Mouse (Mus musculus): ENCODE results near the gene Zbtb14. TPM values are rescaled to one million over a fixed set of nuclear protein-coding genes. Genes with fewer than 3 reads are reported as not detected.
A peak's percentile ranks its signal among the peaks of the same experiment; 100 is the strongest.

Zbtb14 gene
- polyA plus RNA-seq, 1 experiment from 2014 or later, result 25.6 TPM

- no peak overlapping the region for H3K9ac ChIP-seq (ENCODE audit: low read depth, low read length)
- no peak overlapping the region for H3K27ac ChIP-seq (ENCODE audit: low read depth, low read length)
- 41% methylated on average over 5 of the region's 5 CpGs for WGBS
- no peak overlapping the region for H3K4me3 ChIP-seq (ENCODE audit: low read length)
- H3K4me1 ChIP-seq (ENCODE audit: control insufficient read depth, insufficient read depth, low read length), result no peaks in the 10 kb centered on the region
- no peaks in the 10 kb centered on the region for H3K9me3 ChIP-seq (ENCODE audit: control insufficient read depth, low read length)
- ATAC-seq (ENCODE audit: low FRiP score, low TSS enrichment), result peak; percentile 35; the same call in 1 of the 2 replicates
- no peaks in the 10 kb centered on the region for H3K36me3 ChIP-seq (ENCODE audit: control insufficient read depth, insufficient read depth, low read length)
- H3K27me3 ChIP-seq (ENCODE audit: control insufficient read depth, insufficient read depth, low read length), result no peaks in the 10 kb centered on the region
- H3K4me2 ChIP-seq (replicated peaks; ENCODE audit: low read depth, low read length), result no peak overlapping the region
These were observed 14.3 kb downstream of the Zbtb14 start for GRCm38 (mm10) chr17:69397163-69397562.

DNA sequence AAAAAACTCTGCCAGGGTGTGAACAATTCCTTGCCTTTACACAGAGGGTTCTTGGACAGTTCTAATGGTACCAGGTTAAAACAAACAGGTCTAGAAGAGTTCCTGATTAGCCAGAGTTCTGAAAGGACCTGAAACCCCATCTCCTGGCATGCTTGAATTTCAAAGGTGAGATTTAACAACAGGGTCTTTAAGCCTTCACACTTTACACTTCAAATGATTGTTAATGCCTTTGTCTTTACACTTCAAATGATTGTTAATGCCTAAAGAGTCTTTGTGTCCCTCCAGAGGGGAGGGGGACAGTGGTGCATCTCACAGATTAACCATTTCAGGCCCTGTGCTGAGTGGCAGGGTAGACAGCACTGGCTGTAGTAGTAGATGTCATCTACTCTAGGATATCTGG lies 15.2 kb downstream of the Zbtb14 start:
- H3K36me3 ChIP-seq (ENCODE audit: control insufficient read depth, insufficient read depth, low read length), result no peaks in the 10 kb centered on the region
- no peak overlapping the region for H3K9ac ChIP-seq (ENCODE audit: low read depth, low read length)
- no peaks in the 10 kb centered on the region for H3K27me3 ChIP-seq (ENCODE audit: control insufficient read depth, insufficient read depth, low read length)
- no peak for ATAC-seq (ENCODE audit: low FRiP score, low TSS enrichment)
- H3K27ac ChIP-seq (ENCODE audit: low read depth, low read length), result no peak overlapping the region
- H3K4me3 ChIP-seq (ENCODE audit: low read length), result no peak overlapping the region
- H3K4me2 ChIP-seq (replicated peaks; ENCODE audit: low read depth, low read length), result no peak overlapping the region
- H3K9me3 ChIP-seq (ENCODE audit: control insufficient read depth, low read length), result no peaks in the 10 kb centered on the region
- no peaks in the 10 kb centered on the region for H3K4me1 ChIP-seq (ENCODE audit: control insufficient read depth, insufficient read depth, low read length)

DNA sequence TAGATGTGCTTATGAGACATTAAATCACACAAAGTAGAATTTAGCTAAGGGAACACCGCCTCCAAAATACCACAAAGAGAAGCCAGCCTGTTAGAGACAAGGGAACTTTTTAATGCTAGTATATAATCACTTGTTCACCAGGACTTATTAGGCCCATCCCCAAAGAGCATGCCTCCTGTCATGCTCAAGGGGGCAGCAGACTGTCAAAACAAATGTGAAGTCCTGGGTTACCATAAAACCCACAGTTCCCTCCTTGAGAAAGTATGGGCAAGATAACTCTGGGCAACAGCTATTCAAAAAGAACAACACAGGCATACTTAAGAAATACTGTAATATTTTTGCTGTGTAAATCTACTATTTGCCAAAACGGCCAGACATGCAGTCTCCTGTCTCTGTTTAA lies 18.3 kb downstream of the Zbtb14 start:
- 80% methylated on average over 2 of the region's 2 CpGs for WGBS
- Histone ChIP-seq H3K4me2 (replicated peaks; ENCODE audit: low read depth, low read length) (no peak overlapping the region), H3K9me3 (ENCODE audit: control insufficient read depth, low read length) (no peaks in the 10 kb centered on the region), H3K9ac (ENCODE audit: low read depth, low read length) (no peak overlapping the region), H3K27me3 (ENCODE audit: control insufficient read depth, insufficient read depth, low read length) (no peaks in the 10 kb centered on the region), H3K4me3 (ENCODE audit: low read length) (no peak overlapping the region), H3K36me3 (ENCODE audit: control insufficient read depth, insufficient read depth, low read length) (no peaks in the 10 kb centered on the region), H3K27ac (ENCODE audit: low read depth, low read length) (no peak overlapping the region), H3K4me1 (ENCODE audit: control insufficient read depth, insufficient read depth, low read length) (no peaks in the 10 kb centered on the region)
- no peak for ATAC-seq (ENCODE audit: low FRiP score, low TSS enrichment)

- Histone ChIP-seq H3K4me2 (replicated peaks; ENCODE audit: low read depth, low read length) (peak overlapping the region; percentile 54), H3K4me1 (ENCODE audit: control insufficient read depth, insufficient read depth, low read length) (no peaks in the 10 kb centered on the region), H3K27me3 (ENCODE audit: control insufficient read depth, insufficient read depth, low read length) (no peaks in the 10 kb centered on the region), H3K9me3 (ENCODE audit: control insufficient read depth, low read length) (no peaks in the 10 kb centered on the region), H3K9ac (ENCODE audit: low read depth, low read length) (peak overlapping the region; percentile 80; the same call in 1 of the 2 replicates), H3K36me3 (ENCODE audit: control insufficient read depth, insufficient read depth, low read length) (no peaks in the 10 kb centered on the region), H3K4me3 (ENCODE audit: low read length) (peak overlapping the region; percentile 61), H3K27ac (ENCODE audit: low read depth, low read length) (no peak overlapping the region)
- ATAC-seq (ENCODE audit: low FRiP score, low TSS enrichment), result no peak
These were observed 33.3 kb downstream of the Zbtb14 start for GRCm38 (mm10) chr17:69416163-69416562.

DNA sequence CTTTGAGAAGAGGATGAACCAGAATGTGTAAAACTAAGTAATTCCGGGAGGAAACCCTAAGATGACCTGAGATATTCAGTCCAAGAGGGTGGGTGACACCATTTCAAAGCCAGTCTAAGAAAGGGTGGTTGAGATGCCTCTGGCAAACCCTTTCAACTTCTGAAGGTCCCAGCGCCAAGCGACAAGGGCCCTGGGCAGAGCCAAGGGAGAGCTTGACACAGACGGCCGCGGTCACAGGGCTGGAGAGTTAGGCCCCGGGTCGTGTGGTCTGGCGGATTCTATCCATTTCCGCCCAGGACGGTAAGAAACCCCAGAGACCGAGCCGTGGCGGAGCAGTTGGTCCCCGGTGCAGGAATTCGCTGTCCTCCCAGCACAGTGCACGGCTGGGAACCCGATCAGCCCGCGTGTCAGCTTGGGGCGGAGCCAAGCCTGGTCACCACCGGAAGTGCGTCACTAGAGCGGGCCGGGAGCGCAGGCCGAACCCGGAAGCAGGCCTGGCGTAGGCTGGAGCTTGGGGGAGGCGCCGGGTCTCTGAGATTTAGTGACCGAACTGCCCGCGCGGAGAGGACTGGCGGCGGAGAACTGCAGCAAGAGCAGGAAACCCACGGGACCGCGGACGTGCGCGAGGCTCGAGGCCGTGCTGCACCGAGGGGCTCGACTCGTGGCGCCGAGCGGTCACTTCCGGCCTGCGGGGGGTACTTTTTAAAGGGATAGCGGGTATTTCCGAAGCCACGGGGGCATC lies 34.2 kb downstream of the Zbtb14 start:
- Histone ChIP-seq H3K4me1 (ENCODE audit: control insufficient read depth, insufficient read depth, low read length) (no peaks in the 10 kb centered on the region), H3K4me2 (replicated peaks; ENCODE audit: low read depth, low read length) (peak overlapping the region; percentile 54), H3K36me3 (ENCODE audit: control insufficient read depth, insufficient read depth, low read length) (no peaks in the 10 kb centered on the region), H3K9me3 (ENCODE audit: control insufficient read depth, low read length) (no peaks in the 10 kb centered on the region), H3K4me3 (ENCODE audit: low read length) (peak overlapping the region; percentile 61), H3K27me3 (ENCODE audit: control insufficient read depth, insufficient read depth, low read length) (no peaks in the 10 kb centered on the region), H3K9ac (ENCODE audit: low read depth, low read length) (peak overlapping the region; percentile 80), H3K27ac (ENCODE audit: low read depth, low read length) (peak overlapping the region; percentile 94)
- WGBS, result under 1% methylated on average over 56 of the region's 56 CpGs
- peak; percentile 100 for ATAC-seq (ENCODE audit: low FRiP score, low TSS enrichment)

DNA sequence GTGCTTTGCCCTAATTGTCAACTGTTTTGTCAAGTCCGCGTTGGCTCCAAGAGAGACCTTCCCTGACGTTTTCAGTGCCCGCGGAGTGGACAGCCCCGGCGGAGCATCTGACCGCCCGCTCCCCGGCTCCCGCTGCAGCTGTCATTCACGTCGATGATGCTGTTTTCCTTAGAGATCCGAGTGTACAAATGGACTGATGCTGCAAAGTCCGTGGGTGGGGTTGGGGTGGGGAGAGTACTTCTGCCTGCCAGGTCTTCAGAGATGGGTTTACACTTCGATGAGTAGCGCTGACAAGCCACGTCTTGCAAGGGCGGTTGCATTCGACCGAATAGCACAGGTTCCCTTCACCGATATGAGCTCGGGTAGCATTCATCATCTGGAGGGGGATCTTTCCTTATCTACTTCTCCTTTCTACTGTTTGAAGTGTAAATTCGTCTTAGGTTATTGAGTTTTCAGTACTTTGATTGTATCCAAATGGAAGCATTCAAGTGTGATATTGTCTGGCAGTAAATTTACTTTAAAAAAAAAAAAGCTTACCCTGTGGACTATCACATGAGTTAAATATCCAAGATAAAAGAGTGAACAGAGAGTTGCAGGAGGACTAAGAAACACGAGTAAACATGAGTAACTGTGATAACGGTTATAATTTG lies 35.0 kb downstream of the Zbtb14 start:
- H3K27me3 ChIP-seq (ENCODE audit: control insufficient read depth, insufficient read depth, low read length), result no peaks in the 10 kb centered on the region
- peak overlapping the region; percentile 80 for H3K9ac ChIP-seq (ENCODE audit: low read depth, low read length)
- no peaks in the 10 kb centered on the region for H3K9me3 ChIP-seq (ENCODE audit: control insufficient read depth, low read length)
- ATAC-seq (ENCODE audit: low FRiP score, low TSS enrichment), result peak; percentile 68
- peak overlapping the region; percentile 61 for H3K4me3 ChIP-seq (ENCODE audit: low read length)
- peak overlapping the region; percentile 94; the same call in 1 of the 2 replicates for H3K27ac ChIP-seq (ENCODE audit: low read depth, low read length)
- H3K4me1 ChIP-seq (ENCODE audit: control insufficient read depth, insufficient read depth, low read length), result no peaks in the 10 kb centered on the region
- WGBS, result 2% methylated on average over 26 of the region's 26 CpGs
- H3K36me3 ChIP-seq (ENCODE audit: control insufficient read depth, insufficient read depth, low read length), result no peaks in the 10 kb centered on the region
- H3K4me2 ChIP-seq (replicated peaks; ENCODE audit: low read depth, low read length), result peak overlapping the region; percentile 54

- Histone ChIP-seq H3K9ac (ENCODE audit: low read depth, low read length) (no peak overlapping the region), H3K27me3 (ENCODE audit: control insufficient read depth, insufficient read depth, low read length) (no peaks in the 10 kb centered on the region), H3K9me3 (ENCODE audit: control insufficient read depth, low read length) (no peaks in the 10 kb centered on the region), H3K4me2 (replicated peaks; ENCODE audit: low read depth, low read length) (no peak overlapping the region), H3K4me1 (ENCODE audit: control insufficient read depth, insufficient read depth, low read length) (no peaks in the 10 kb centered on the region), H3K36me3 (ENCODE audit: control insufficient read depth, insufficient read depth, low read length) (no peaks in the 10 kb centered on the region), H3K4me3 (ENCODE audit: low read length) (no peak overlapping the region), H3K27ac (ENCODE audit: low read depth, low read length) (no peak overlapping the region)
- 10% methylated on average over 1 of the region's 1 CpGs for WGBS
- ATAC-seq (ENCODE audit: low FRiP score, low TSS enrichment), result no peak
These were observed 38.7 kb downstream of the Zbtb14 start for GRCm38 (mm10) chr17:69421592-69421991.

- no peak for ATAC-seq (ENCODE audit: low FRiP score, low TSS enrichment)
- 75% methylated on average over 5 of the region's 5 CpGs for WGBS
- Histone ChIP-seq H3K36me3 (ENCODE audit: control insufficient read depth, insufficient read depth, low read length) (no peaks in the 10 kb centered on the region), H3K27ac (ENCODE audit: low read depth, low read length) (no peak overlapping the region), H3K4me3 (ENCODE audit: low read length) (no peak overlapping the region), H3K4me1 (ENCODE audit: control insufficient read depth, insufficient read depth, low read length) (peaks cover 6% of the 10 kb centered on the region; the same call in 1 of the 2 replicates), H3K4me2 (replicated peaks; ENCODE audit: low read depth, low read length) (no peak overlapping the region), H3K9ac (ENCODE audit: low read depth, low read length) (no peak overlapping the region), H3K27me3 (ENCODE audit: control insufficient read depth, insufficient read depth, low read length) (peaks cover 31% of the 10 kb centered on the region), H3K9me3 (ENCODE audit: control insufficient read depth, low read length) (no peaks in the 10 kb centered on the region)
These were observed 55.0 kb downstream of the Zbtb14 start for GRCm38 (mm10) chr17:69437836-69438235.

DNA sequence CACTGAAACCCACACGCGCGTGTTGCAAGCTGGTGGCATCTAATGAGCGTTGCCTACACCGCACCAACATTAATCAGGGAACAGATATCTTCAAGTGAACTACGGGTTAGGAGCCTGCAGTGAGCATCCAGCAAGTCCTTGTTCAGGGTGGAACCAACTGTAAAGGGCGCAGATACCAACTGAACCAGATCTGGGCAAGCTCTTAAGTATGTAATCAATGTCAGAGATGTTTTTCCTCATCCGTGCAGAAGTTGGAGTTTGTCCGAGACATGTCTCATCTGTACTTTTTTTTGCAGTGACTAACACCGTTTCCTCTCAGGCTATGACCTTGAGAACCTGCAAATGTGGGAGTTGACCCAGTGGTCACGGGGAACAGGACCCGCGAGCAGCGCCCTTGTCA lies 55.6 kb downstream of the Zbtb14 start:
- Histone ChIP-seq H3K9ac (ENCODE audit: low read depth, low read length) (no peak overlapping the region), H3K4me2 (replicated peaks; ENCODE audit: low read depth, low read length) (peak overlapping the region; percentile 50), H3K4me1 (ENCODE audit: control insufficient read depth, insufficient read depth, low read length) (peaks cover 6% of the 10 kb centered on the region; the same call in 1 of the 2 replicates), H3K9me3 (ENCODE audit: control insufficient read depth, low read length) (no peaks in the 10 kb centered on the region), H3K27ac (ENCODE audit: low read depth, low read length) (no peak overlapping the region), H3K4me3 (ENCODE audit: low read length) (peak overlapping the region; percentile 27; the same call in 1 of the 2 replicates), H3K36me3 (ENCODE audit: control insufficient read depth, insufficient read depth, low read length) (no peaks in the 10 kb centered on the region), H3K27me3 (ENCODE audit: control insufficient read depth, insufficient read depth, low read length) (peaks cover 33% of the 10 kb centered on the region)
- no peak for ATAC-seq (ENCODE audit: low FRiP score, low TSS enrichment)
- WGBS, result 33% methylated on average over 14 of the region's 14 CpGs
